Mouse (Mus musculus): ENCODE measurements around the gene Ube2o.

- TF ChIP-seq EP300 (IDR thresholded peaks at IDR 0.05; ENCODE audit: insufficient read depth, low read depth, low read length) (no peak), CTCF (IDR thresholded peaks at IDR 0.05; ENCODE audit: low read depth, low read length) (no peak)
Observed at GRCm38 (mm10) chr11:116549273-116550038, 31.8 kb downstream of the Ube2o start.

Data from ES-Bruce4 (cell line).